ENCODE assay signal across 11 mouse cellular contexts in genomic region chr2:143696026-143696557, GRCm38 (mm10).
DNase-seq lines count a peak whose midpoint lies in the region; ATAC-seq and TF ChIP-seq lines count a peak whose summit lies in the region.
"Had no signal": no experiment of that assay in that cellular context is flagged by ENCODE, and none has a peak within 500 bp of the region (broad histone marks: within the 10 kb centered on the region; RNA-seq: fewer than 3 reads in every experiment).

No protein-coding gene starts in this region.

- ATAC-seq in hindbrain, embryonic 11.5 days (ENCODE audit: low FRiP score) = peak; percentile 44
- peak; percentile 34; the same call in 1 of the 2 replicates for ATAC-seq in forebrain, postnatal 0 days
- peak; percentile 83 for ATAC-seq in midbrain, embryonic 16.5 days
- no peak for ATAC-seq in intestine, postnatal 0 days
- no peak for ATAC-seq in activated CD4-positive, CD25-positive, alpha-beta regulatory T cell, adult 4 months

- no peaks in the 10 kb centered on the region for H3K9me3 ChIP-seq in hindbrain, embryonic 11.5 days (ENCODE audit: control insufficient read depth, low read length)
- H3K9me3 ChIP-seq in hindbrain, embryonic 10.5 days = no peaks in the 10 kb centered on the region; the same call in 1 of the 2 replicates
- peaks cover 11% of the 10 kb centered on the region for H3K9me3 ChIP-seq in forebrain, postnatal 0 days (ENCODE audit: low read length)
- peaks cover 8% of the 10 kb centered on the region; the same call in 1 of the 2 replicates for H3K9me3 ChIP-seq in midbrain, embryonic 16.5 days (replicated peaks; ENCODE audit: control insufficient read depth, low read length, poor library complexity, severe bottlenecking)
- no peaks in the 10 kb centered on the region for H3K9me3 ChIP-seq in intestine, postnatal 0 days (ENCODE audit: control insufficient read depth)

- no peak overlapping the region for H3K4me2 ChIP-seq in hindbrain, embryonic 11.5 days (replicated peaks; ENCODE audit: low read depth, low read length)
- no peak overlapping the region for H3K4me2 ChIP-seq in forebrain, postnatal 0 days (ENCODE audit: low read depth)
- H3K4me2 ChIP-seq in midbrain, embryonic 16.5 days (ENCODE audit: low read length) = peak overlapping the region; percentile 15; the same call in 1 of the 2 replicates
- H3K4me2 ChIP-seq in intestine, postnatal 0 days (replicated peaks; ENCODE audit: low read depth) = no peak overlapping the region
- H3K4me2 ChIP-seq: liver, embryonic 13.5 days had no signal

- H3K27me3 ChIP-seq in hindbrain, embryonic 11.5 days (ENCODE audit: control insufficient read depth, insufficient read depth, low read length) = no peaks in the 10 kb centered on the region
- H3K27me3 ChIP-seq in hindbrain, embryonic 10.5 days (ENCODE audit: insufficient read depth, poor library complexity, severe bottlenecking) = no peaks in the 10 kb centered on the region; the same call in 1 of the 2 replicates
- no peaks in the 10 kb centered on the region for H3K27me3 ChIP-seq in forebrain, postnatal 0 days (ENCODE audit: insufficient read depth, low read length)
- no peaks in the 10 kb centered on the region for H3K27me3 ChIP-seq in midbrain, embryonic 16.5 days (ENCODE audit: control insufficient read depth, insufficient read depth, low read depth, low read length)
- no peaks in the 10 kb centered on the region for H3K27me3 ChIP-seq in intestine, postnatal 0 days (replicated peaks; ENCODE audit: control insufficient read depth, insufficient read depth, low read length)
- H3K27me3 ChIP-seq: liver, embryonic 13.5 days had no signal

- WGBS in hindbrain, embryonic 11.5 days = 81% methylated on average over 14 of the region's 14 CpGs
- 86% methylated on average over 14 of the region's 14 CpGs for WGBS in hindbrain, embryonic 10.5 days
- 65% methylated on average over 14 of the region's 14 CpGs for WGBS in forebrain, postnatal 0 days
- WGBS in midbrain, embryonic 16.5 days = 40% methylated on average over 14 of the region's 14 CpGs
- WGBS in intestine, postnatal 0 days = 67% methylated on average over 14 of the region's 14 CpGs

- H3K27ac ChIP-seq in hindbrain, embryonic 11.5 days (ENCODE audit: low read depth, low read length) = no peak overlapping the region
- H3K27ac ChIP-seq in hindbrain, embryonic 10.5 days = no peak overlapping the region
- H3K27ac ChIP-seq in cortical plate, adult 2 months (ENCODE audit: insufficient read depth, low read length) = peak overlapping the region; percentile 46; the same call in 1 of the 2 replicates
- peak overlapping the region; percentile 40; the same call in 1 of the 2 replicates for H3K27ac ChIP-seq in forebrain, postnatal 0 days (ENCODE audit: low read depth, low read length)
- H3K27ac ChIP-seq in midbrain, embryonic 16.5 days (ENCODE audit: low read length) = peak overlapping the region; percentile 73
- H3K27ac ChIP-seq in intestine, postnatal 0 days (ENCODE audit: low read depth, low read length) = no peak overlapping the region
- H3K27ac ChIP-seq: liver, embryonic 13.5 days had no signal

- H3K4me1 ChIP-seq in hindbrain, embryonic 11.5 days (replicated peaks; ENCODE audit: control insufficient read depth, insufficient read depth, low read length) = no peaks in the 10 kb centered on the region
- no peaks in the 10 kb centered on the region for H3K4me1 ChIP-seq in hindbrain, embryonic 10.5 days (replicated peaks)
- H3K4me1 ChIP-seq in cortical plate, adult 2 months (ENCODE audit: control insufficient read depth, insufficient read depth, low read length) = peaks cover 5% of the 10 kb centered on the region
- no peaks in the 10 kb centered on the region for H3K4me1 ChIP-seq in forebrain, postnatal 0 days (ENCODE audit: insufficient read depth)
- H3K4me1 ChIP-seq in midbrain, embryonic 16.5 days (ENCODE audit: control insufficient read depth, insufficient read depth, low read length) = no peaks in the 10 kb centered on the region; the same call in 1 of the 2 replicates
- H3K4me1 ChIP-seq in intestine, postnatal 0 days (replicated peaks; ENCODE audit: control insufficient read depth, insufficient read depth, low read length) = no peaks in the 10 kb centered on the region
- H3K4me1 ChIP-seq: liver, embryonic 13.5 days had no signal

- TF ChIP-seq CTCF in cortical plate, adult 2 months (IDR thresholded peaks at IDR 0.05; ENCODE audit: extremely low read depth, insufficient read depth, low read length) = no peak
- TF ChIP-seq CTCF in forebrain, postnatal 0 days (IDR thresholded peaks at IDR 0.05; ENCODE audit: low read depth) = no peak
- no peak for TF ChIP-seq CTCF in intestine, postnatal 0 days (IDR thresholded peaks at IDR 0.05; ENCODE audit: low read depth)

- no peak overlapping the region for H3K4me3 ChIP-seq in hindbrain, embryonic 11.5 days (ENCODE audit: low read depth, low read length)
- no peak overlapping the region for H3K4me3 ChIP-seq in hindbrain, embryonic 10.5 days
- no peak overlapping the region for H3K4me3 ChIP-seq in cortical plate, adult 2 months (ENCODE audit: insufficient read depth, low read length)
- no peak overlapping the region for H3K4me3 ChIP-seq in forebrain, postnatal 0 days (ENCODE audit: low read depth, low read length)
- H3K4me3 ChIP-seq in midbrain, embryonic 16.5 days (ENCODE audit: low read depth, low read length) = no peak overlapping the region
- no peak overlapping the region for H3K4me3 ChIP-seq in intestine, postnatal 0 days (ENCODE audit: low read depth, low read length)
- H3K4me3 ChIP-seq: liver, embryonic 13.5 days had no signal

- TF ChIP-seq POLR2A in cortical plate, adult 2 months (IDR thresholded peaks at IDR 0.05; ENCODE audit: extremely low read depth, insufficient read depth, low read length) = no peak

- no peaks in the 10 kb centered on the region for H3K36me3 ChIP-seq in hindbrain, embryonic 11.5 days (ENCODE audit: control insufficient read depth, insufficient read depth, low read length)
- H3K36me3 ChIP-seq in hindbrain, embryonic 10.5 days = no peaks in the 10 kb centered on the region
- H3K36me3 ChIP-seq in forebrain, postnatal 0 days (ENCODE audit: insufficient read depth) = no peaks in the 10 kb centered on the region
- peaks cover 8% of the 10 kb centered on the region for H3K36me3 ChIP-seq in midbrain, embryonic 16.5 days (ENCODE audit: control insufficient read depth, insufficient read depth, low read length)
- H3K36me3 ChIP-seq in intestine, postnatal 0 days (ENCODE audit: control insufficient read depth, insufficient read depth) = no peaks in the 10 kb centered on the region
- H3K36me3 ChIP-seq: G1E; liver, embryonic 13.5 days had no signal

- H3K9ac ChIP-seq in hindbrain, embryonic 11.5 days (ENCODE audit: low read depth, low read length) = no peak overlapping the region
- no peak overlapping the region for H3K9ac ChIP-seq in forebrain, postnatal 0 days
- H3K9ac ChIP-seq in midbrain, embryonic 16.5 days (ENCODE audit: low read depth, low read length) = no peak overlapping the region
- H3K9ac ChIP-seq in intestine, postnatal 0 days (ENCODE audit: low read depth, low read length) = no peak overlapping the region
- H3K9ac ChIP-seq: liver, embryonic 13.5 days had no signal

- DNase-seq in hindbrain, embryonic 11.5 days (ENCODE audit: low spot score) = no peak
- no peak for DNase-seq in hindbrain, embryonic 10.5 days (ENCODE audit: low spot score)
- peak; percentile 21 for DNase-seq in forebrain, postnatal 0 days
- DNase-seq: adrenal gland, adult 8-10 months; kidney, postnatal 36 days; liver, embryonic 13.5 days had no signal

Comparison
In these comparisons a context has a peak if more than half of its experiments do, and no peak if none do; other contexts are left out.
1. ATAC-seq: peak in hindbrain, embryonic 11.5 days (single experiment), forebrain, postnatal 0 days (single experiment) and midbrain, embryonic 16.5 days (single experiment); none in intestine, postnatal 0 days (single experiment) and activated CD4-positive, CD25-positive, alpha-beta regulatory T cell, adult 4 months (single experiment).
2. H3K27ac ChIP-seq: peak in cortical plate, adult 2 months (single experiment), forebrain, postnatal 0 days (single experiment) and midbrain, embryonic 16.5 days (single experiment); none in hindbrain, embryonic 11.5 days (single experiment), hindbrain, embryonic 10.5 days (single experiment) and intestine, postnatal 0 days (single experiment).